Mouse (Mus musculus) hindbrain, embryonic 16.5 days (tissue): ENCODE measurements around the gene Midn. TPM values are rescaled to one million over a fixed set of nuclear protein-coding genes. Genes with fewer than 3 reads are reported as not detected.

Source experiments
- ATAC-seq: fragments of 200-750 bp; cut with Nextera tagmentation; 2 replicates; pipeline ENCODE4 v1.8.0; 2017; ENCODE audit warnings: moderate TSS enrichment, moderate library complexity
- H3K27ac ChIP-seq: fragments of 300-500 bp; sonication (generic); 2 replicates; pipeline ENCODE4 v1.5.1; 2014; ENCODE audit warnings: low read depth, mild to moderate bottlenecking, control low read depth, low read length, moderate library complexity
- H3K27me3 ChIP-seq: fragments of 300-500 bp; sonication (generic); replicated peaks from 2 replicates; pipeline ENCODE4 v1.6.1; 2014; ENCODE audit warnings: low read length; ENCODE audit not compliant: control insufficient read depth, insufficient read depth
- H3K36me3 ChIP-seq: fragments of 300-500 bp; sonication (generic); 2 replicates; pipeline ENCODE4 v1.6.1; 2014; ENCODE audit warnings: mild to moderate bottlenecking, low read length, moderate library complexity, mixed read lengths; ENCODE audit not compliant: control insufficient read depth, insufficient read depth
- H3K4me1 ChIP-seq: fragments of 300-500 bp; sonication (generic); 2 replicates; pipeline ENCODE4 v1.6.1; 2014; ENCODE audit warnings: low read depth, low read length; ENCODE audit not compliant: control insufficient read depth, insufficient read depth
- H3K4me2 ChIP-seq: fragments of 300-500 bp; sonication (generic); 2 replicates; pipeline ENCODE4 v1.6.1; 2014; ENCODE audit warnings: mild to moderate bottlenecking, low read length, control low read depth, moderate library complexity
- H3K4me3 ChIP-seq: fragments of 300-500 bp; sonication (generic); 2 replicates; pipeline ENCODE4 v1.5.1; 2014; ENCODE audit warnings: mild to moderate bottlenecking, low read length, control low read depth, moderate library complexity
- H3K9ac ChIP-seq: fragments of 300-500 bp; sonication (generic); 2 replicates; pipeline ENCODE4 v1.6.1; 2014; ENCODE audit warnings: low read depth, mild to moderate bottlenecking, control low read depth, low read length, moderate library complexity
- H3K9me3 ChIP-seq: fragments of 300-500 bp; sonication (generic); 2 replicates; pipeline ENCODE4 v1.6.1; 2014; ENCODE audit warnings: mild to moderate bottlenecking, low read length, moderate library complexity; ENCODE audit not compliant: control insufficient read depth
- WGBS: fragments of 180-500 bp; shearing (Covaris S2); extraction: QIAGEN DNeasy Blood & Tissue Kit; methylation state at CpG from one replicate; pipeline ENCODE4 v1.1.7; 2014; 5-methylcytosine and 5-hydroxymethylcytosine counted together
- polyA plus RNA-seq: library from polyadenylated mRNA; unstranded; fragments of >200 nt; fragmentation: Nextera tagmentation; extraction: Ambion mirVana; gene quantifications from 2 replicates; pipeline ENCODE4 v1.2.1, GENCODE M21; 2015

Midn gene
- polyA plus RNA-seq, 1 experiment from 2014 or later: 16.0 TPM

DNA sequence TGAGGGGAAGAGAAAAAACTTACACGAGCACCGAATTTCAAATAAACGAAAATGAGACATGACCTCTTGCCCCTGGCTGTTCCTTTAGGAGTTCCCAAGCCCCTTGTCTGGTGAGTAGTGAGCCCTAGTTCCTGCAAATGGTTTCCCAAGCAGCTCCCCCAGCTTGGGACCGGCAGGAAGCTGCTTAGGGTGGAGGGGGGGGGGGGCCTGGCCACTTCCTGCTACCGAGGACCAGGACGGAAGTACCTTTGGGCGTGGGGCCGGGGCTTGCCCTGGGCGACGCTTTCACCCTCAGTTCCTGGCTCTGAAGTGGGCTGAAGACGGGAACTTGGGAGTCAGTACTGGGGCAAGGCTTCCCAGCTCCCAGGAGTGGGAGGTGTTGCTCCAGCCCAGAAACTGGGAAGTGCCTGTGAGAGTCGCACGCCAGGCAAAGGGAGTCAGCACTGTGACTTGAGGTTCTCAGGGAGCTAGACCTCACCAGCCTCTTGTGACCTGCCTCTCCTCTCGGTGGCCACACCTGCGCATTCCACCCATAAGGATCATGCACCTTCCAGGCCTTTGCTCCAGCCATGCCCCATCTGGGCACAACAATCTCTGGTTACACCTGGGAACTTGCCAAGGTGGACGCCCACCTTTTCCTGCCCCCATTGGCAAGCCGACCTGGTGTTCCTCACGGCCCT lies 10.4 kb downstream of the Midn start:
- Histone ChIP-seq H3K4me3 (no peak overlapping the region; the same call in 1 of the 2 replicates), H3K4me2 (no peak overlapping the region; the same call in 1 of the 2 replicates), H3K36me3 (peaks cover 40% of the 10 kb centered on the region), H3K27me3 (no peaks in the 10 kb centered on the region), H3K9ac (no peak overlapping the region), H3K27ac (peak overlapping the region; percentile 91), H3K9me3 (no peaks in the 10 kb centered on the region), H3K4me1 (peaks cover 52% of the 10 kb centered on the region)
- 13% methylated on average over 18 of the region's 18 CpGs for WGBS
- ATAC-seq: no peak

DNA sequence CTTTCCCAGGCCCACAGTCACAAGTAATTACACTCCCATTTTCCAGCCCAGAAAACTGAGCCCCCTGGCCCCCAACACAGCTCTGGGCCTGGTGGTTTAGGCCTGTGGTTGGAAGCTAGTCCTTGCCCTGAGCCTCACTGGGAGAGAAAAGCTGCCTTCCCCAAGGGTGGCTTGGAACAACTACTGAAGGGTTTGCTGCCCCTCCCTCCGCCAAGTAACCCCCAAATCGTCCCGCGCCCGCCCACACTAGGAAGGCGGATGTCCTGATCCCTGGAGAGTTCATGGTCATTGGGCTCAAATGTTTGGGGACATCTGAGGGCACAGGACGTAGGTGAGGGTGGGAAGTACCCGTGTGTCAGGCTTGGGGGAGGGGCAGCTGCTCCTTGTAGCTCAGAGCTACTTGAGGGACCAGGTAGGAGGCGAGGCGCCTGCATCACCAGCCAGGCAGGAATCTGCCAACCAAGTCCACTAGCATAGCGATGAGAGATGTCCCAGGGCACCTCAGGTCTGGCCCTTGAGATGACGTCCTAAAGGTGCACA lies 11.0 kb downstream of the Midn start:
- Histone ChIP-seq H3K4me1 (peaks cover 49% of the 10 kb centered on the region), H3K4me2 (peak overlapping the region; percentile 80), H3K27ac (peak overlapping the region; percentile 91), H3K9ac (peak overlapping the region; percentile 65), H3K4me3 (peak overlapping the region; percentile 51), H3K27me3 (no peaks in the 10 kb centered on the region), H3K9me3 (no peaks in the 10 kb centered on the region), H3K36me3 (peaks cover 34% of the 10 kb centered on the region)
- ATAC-seq: peak; percentile 20; the same call in 1 of the 2 replicates
- WGBS: 8% methylated on average over 12 of the region's 12 CpGs

DNA sequence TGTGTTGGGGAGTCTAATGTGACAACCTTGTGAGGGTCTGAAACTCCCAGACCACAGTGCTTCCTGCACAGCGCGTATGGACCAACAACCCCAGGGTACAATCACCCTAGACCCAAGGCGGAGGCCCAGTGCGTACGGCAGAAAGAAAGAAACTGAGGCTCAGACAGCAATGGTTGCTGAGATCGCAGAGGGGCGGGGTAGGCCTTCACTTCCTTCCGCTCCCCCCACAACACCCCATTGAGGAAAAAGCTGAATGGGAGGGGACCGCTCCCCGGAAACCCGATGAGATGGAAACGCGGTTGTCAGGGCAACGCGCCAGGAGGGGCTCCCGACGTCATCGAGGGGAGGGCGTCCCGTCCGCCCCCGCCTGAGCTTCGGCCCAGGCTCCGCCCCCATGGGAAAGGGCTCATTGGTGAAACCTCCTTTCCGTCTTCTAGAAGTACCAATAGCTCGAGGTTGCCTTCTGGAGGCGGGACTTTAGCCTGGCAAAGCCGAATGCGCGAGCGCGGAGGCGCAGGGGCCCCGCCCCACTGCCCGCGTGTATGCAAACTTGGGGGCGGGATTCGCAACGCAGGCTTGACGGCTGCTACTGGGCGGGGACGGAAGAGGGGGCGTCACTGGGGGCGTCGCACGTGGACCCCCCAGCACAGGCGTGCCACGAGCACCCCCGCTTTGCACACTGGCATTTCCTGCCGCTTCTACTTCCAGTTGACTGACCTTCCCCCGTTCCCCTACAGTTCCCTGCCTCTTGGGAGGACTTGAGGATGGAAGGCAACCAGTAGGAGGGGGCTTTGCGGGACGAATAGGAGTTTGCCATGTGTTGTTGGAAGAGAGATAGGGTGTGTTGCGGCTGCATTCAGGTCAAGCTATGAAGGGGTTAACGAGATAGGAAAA lies 11.7 kb downstream of the Midn start:
- H3K4me2 ChIP-seq: peak overlapping the region; percentile 80
- H3K9me3 ChIP-seq: no peaks in the 10 kb centered on the region
- H3K4me1 ChIP-seq: peaks cover 53% of the 10 kb centered on the region
- H3K9ac ChIP-seq: peak overlapping the region; percentile 65
- peak; percentile 92 for ATAC-seq
- WGBS: under 1% methylated on average over 53 of the region's 55 CpGs
- peak overlapping the region; percentile 91 for H3K27ac ChIP-seq
- H3K27me3 ChIP-seq: no peaks in the 10 kb centered on the region
- peak overlapping the region; percentile 51 for H3K4me3 ChIP-seq
- peaks cover 27% of the 10 kb centered on the region for H3K36me3 ChIP-seq

DNA sequence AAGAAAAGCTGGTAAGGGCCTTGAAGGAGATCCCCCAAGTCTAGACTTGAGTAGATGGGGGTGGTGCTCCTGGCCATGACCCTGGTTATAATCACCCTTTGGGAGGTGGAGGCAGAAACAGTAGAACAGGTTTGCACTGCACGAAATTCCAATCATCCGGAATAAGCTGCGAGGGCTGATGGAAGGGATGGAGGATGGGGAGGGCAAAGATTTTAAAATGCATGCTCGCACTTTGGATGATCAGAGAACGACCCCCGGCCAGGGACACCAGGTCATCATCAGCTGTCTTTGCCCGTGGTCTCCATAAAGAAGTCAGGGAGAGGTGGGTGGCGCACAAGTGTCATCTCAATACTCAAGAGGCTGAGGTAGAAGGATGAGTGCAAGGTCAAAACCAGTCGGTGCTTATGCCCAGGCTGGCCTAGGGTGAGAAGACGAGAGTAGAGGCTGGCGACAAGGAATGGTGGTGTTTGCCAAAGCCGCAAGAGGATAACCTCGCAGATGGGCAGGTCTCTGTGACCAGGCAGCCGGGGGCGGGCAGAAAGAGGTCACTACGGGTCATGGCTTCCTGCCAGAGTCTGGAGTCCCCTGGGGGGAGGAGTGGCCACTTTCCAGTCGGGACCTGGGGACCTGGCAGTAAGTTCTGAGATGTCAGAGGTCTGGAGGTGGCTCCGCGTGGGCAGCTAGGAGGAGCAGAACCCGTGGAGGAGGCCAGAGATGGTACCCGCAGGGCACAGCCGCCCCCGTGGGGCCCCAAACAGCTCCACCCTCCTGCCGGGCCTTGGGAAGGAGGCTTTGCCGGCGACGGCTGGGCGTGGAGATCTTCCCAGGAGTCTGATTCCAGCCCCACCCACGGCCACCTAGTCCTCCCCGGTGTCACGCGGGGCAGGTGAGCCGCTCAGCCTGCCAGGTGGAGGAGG lies 12.6 kb downstream of the Midn start:
- Histone ChIP-seq H3K9me3 (no peaks in the 10 kb centered on the region), H3K4me3 (peak overlapping the region; percentile 51; the same call in 1 of the 2 replicates), H3K36me3 (peaks cover 19% of the 10 kb centered on the region), H3K4me1 (peaks cover 56% of the 10 kb centered on the region), H3K27me3 (no peaks in the 10 kb centered on the region), H3K9ac (peak overlapping the region; percentile 58), H3K27ac (peak overlapping the region; percentile 91), H3K4me2 (peak overlapping the region; percentile 80)
- ATAC-seq: no peak
- 3% methylated on average over 33 of the region's 33 CpGs for WGBS

DNA sequence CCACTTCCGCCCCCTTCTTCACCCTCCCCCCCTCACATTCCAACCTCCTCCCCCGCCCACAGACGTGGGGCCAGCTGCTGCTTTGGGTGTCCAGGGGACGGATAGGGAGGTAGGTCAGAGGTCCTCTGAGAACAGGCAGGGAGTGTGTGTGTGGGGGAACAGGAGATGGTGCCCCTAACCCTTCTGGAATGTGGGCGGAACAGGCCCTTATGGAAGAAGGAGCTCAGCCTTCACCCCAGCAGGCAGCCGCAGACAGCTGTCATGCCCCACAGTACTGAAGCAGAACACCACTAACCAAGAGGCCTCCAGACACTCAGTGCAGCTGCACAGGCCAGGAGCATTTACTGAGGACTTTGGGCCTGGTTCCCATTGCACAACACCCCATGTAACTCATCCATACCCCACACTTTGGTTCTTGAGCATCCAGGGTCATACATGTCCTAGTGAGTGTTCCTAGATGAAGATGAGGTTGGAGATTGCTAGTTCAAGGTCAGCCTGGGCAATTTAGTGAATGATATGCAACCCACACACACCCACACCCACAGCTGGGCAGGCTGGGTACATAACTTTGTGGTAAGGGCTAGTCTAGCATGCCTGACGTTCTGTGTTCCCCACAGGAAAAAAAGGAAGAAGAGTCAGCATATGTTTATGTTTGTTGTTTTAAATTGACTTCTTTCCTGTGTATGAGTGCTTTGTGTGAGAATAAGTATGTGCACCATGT lies 13.6 kb downstream of the Midn start:
- H3K27me3 ChIP-seq: no peaks in the 10 kb centered on the region
- ATAC-seq: no peak
- peak overlapping the region; percentile 22; the same call in 1 of the 2 replicates for H3K9ac ChIP-seq
- no peaks in the 10 kb centered on the region for H3K9me3 ChIP-seq
- H3K4me3 ChIP-seq: no peak overlapping the region
- H3K4me2 ChIP-seq: peak overlapping the region; percentile 80; the same call in 1 of the 2 replicates
- peaks cover 10% of the 10 kb centered on the region for H3K36me3 ChIP-seq
- WGBS: 13% methylated on average over 7 of the region's 7 CpGs
- peaks cover 61% of the 10 kb centered on the region for H3K4me1 ChIP-seq
- peak overlapping the region; percentile 91; the same call in 1 of the 2 replicates for H3K27ac ChIP-seq

DNA sequence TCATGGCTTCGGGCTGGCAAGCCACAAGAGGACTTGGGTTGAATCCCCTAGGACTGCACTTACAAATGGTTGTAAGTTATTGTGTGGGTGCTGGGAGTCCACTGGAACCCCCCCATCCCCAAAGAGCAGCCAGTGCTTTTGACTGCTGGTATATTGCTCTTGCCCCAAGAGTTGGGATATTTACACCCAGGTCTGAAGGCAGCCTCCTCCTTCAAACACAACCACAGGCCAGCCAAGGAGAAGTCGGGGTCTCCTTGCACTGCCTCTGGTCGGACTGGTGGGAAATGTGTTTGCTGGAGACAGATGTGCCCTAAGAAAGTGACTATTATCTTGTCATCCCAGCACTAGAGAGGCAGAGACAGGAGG lies 14.2 kb downstream of the Midn start:
- no peak for ATAC-seq
- Histone ChIP-seq H3K4me2 (no peak overlapping the region), H3K9ac (no peak overlapping the region), H3K36me3 (peaks cover 5% of the 10 kb centered on the region), H3K9me3 (no peaks in the 10 kb centered on the region), H3K27ac (no peak overlapping the region), H3K4me1 (peaks cover 60% of the 10 kb centered on the region), H3K4me3 (no peak overlapping the region), H3K27me3 (no peaks in the 10 kb centered on the region)
- WGBS: 79% methylated on average over 3 of the region's 3 CpGs

DNA sequence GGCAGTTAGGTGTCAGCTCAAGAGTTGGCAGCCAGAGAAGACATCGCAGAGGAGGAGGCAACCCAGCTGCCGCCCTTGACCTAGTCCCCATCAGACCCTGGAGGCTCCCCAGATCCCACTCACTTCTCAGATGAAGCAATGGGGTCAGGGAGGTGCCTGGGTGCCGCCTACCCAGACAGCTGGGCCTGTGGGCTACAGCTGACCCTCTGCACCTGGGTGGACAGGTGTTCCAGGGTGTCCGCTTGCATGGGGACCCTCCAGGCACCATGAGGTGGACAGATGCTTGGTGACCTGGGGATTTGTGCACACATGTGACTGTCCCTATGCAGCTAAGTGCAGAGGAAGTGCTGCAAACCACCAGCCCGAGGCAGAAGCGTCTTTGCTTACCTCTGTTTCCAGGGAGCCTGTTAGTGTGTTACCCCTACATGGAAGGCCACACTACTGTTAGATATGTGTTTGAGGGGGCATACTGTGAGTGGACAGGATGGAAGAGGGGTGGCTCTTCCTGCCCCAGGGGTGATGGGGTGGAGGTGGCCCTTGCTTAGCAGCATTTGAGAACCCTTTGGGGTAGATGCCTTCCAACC lies 14.7 kb downstream of the Midn start:
- WGBS: 72% methylated on average over 6 of the region's 6 CpGs
- H3K9me3 ChIP-seq: no peaks in the 10 kb centered on the region
- H3K36me3 ChIP-seq: no peaks in the 10 kb centered on the region
- H3K4me2 ChIP-seq: no peak overlapping the region
- ATAC-seq: no peak
- H3K4me1 ChIP-seq: peaks cover 56% of the 10 kb centered on the region
- no peaks in the 10 kb centered on the region for H3K27me3 ChIP-seq
- H3K27ac ChIP-seq: no peak overlapping the region
- H3K4me3 ChIP-seq: no peak overlapping the region
- H3K9ac ChIP-seq: peak overlapping the region; percentile 22; the same call in 1 of the 2 replicates

DNA sequence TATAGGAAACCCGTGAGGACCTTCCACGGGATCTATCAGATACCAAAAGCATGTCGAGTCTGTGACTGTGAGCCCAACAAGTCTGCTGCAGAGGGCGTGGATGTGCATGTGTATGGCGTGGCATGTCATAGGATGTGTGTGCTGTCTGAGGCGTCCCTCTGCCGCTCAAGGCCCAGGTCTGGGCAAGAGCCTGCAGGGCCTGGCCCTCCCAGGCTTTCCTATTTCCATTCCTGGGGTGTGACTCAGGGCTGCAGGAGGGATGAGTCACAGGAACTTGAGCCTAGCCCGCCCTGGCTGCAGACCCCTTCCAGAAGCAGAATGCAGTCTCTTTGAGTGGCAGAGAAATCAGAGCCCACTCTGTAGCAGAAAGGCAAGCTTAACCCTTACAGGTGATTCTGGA lies 15.6 kb downstream of the Midn start:
- 82% methylated on average over 8 of the region's 8 CpGs for WGBS
- H3K9ac ChIP-seq: peak overlapping the region; percentile 18; the same call in 1 of the 2 replicates
- H3K9me3 ChIP-seq: no peaks in the 10 kb centered on the region
- no peak for ATAC-seq
- H3K36me3 ChIP-seq: no peaks in the 10 kb centered on the region
- no peak overlapping the region for H3K4me3 ChIP-seq
- peak overlapping the region; percentile 95 for H3K4me2 ChIP-seq
- H3K27ac ChIP-seq: no peak overlapping the region; the same call in 1 of the 2 replicates
- peaks cover 57% of the 10 kb centered on the region for H3K4me1 ChIP-seq
- no peaks in the 10 kb centered on the region for H3K27me3 ChIP-seq
